Mouse (Mus musculus) forelimb bud, embryonic 11.5 days (tissue): Measurements from ENCODE around the gene Fam78b.
A peak's percentile ranks its signal among the peaks of the same experiment; 100 is the strongest.

ENCODE experiments used
- DNase-seq: peaks from one replicate; pipeline ENCODE4 v3.0.0-alpha.2; 2012; ENCODE audit warnings: low read depth, low spot score

Gene Fam78b

GRCm38 (mm10) chr1:167093551-167093950, 92.3 kb downstream of the Fam78b start:
- no peak for DNase-seq

- no peak for DNase-seq
Measured at GRCm38 (mm10) chr1:167094589-167095148, 93.5 kb downstream of the Fam78b start.

GRCm38 (mm10) chr1:167098741-167099140, 97.5 kb downstream of the Fam78b start:
- DNase-seq, result no peak

- no peak for DNase-seq
Measured at GRCm38 (mm10) chr1:167102046-167102445, 100.8 kb downstream of the Fam78b start.

- DNase-seq, result no peak
Measured at GRCm38 (mm10) chr1:167102566-167102965, 101.3 kb downstream of the Fam78b start.

GRCm38 (mm10) chr1:167104956-167105626, 103.9 kb downstream of the Fam78b start:
- no peak for DNase-seq

GRCm38 (mm10) chr1:167105916-167106315, 104.7 kb downstream of the Fam78b start:
- no peak for DNase-seq

- DNase-seq, result no peak
Measured at GRCm38 (mm10) chr1:167108973-167109509, 107.8 kb downstream of the Fam78b start.

GRCm38 (mm10) chr1:167114363-167115050, 113.3 kb downstream of the Fam78b start:
- no peak for DNase-seq

- DNase-seq, result no peak
Measured at GRCm38 (mm10) chr1:167115121-167115520, 113.9 kb downstream of the Fam78b start.

- DNase-seq, result no peak
Measured at GRCm38 (mm10) chr1:167116733-167117132, 115.5 kb downstream of the Fam78b start.

GRCm38 (mm10) chr1:167118971-167119370, 117.8 kb downstream of the Fam78b start:
- DNase-seq, result no peak

- DNase-seq, result no peak
Measured at GRCm38 (mm10) chr1:167119439-167119838, 118.2 kb downstream of the Fam78b start.

GRCm38 (mm10) chr1:167122436-167122835, 121.2 kb downstream of the Fam78b start:
- DNase-seq, result no peak

- peak; percentile 46 for DNase-seq
Measured at GRCm38 (mm10) chr1:167123551-167123950, 122.3 kb downstream of the Fam78b start.

- no peak for DNase-seq
Measured at GRCm38 (mm10) chr1:167125870-167126269, 124.7 kb downstream of the Fam78b start.

GRCm38 (mm10) chr1:167126292-167126691, 125.1 kb downstream of the Fam78b start:
- no peak for DNase-seq

GRCm38 (mm10) chr1:167135748-167136147, 134.5 kb downstream of the Fam78b start:
- DNase-seq, result no peak
